Mouse (Mus musculus): ENCODE data around the gene Lyz1. TPM values are rescaled to one million over a fixed set of nuclear protein-coding genes. Genes with fewer than 3 reads are reported as not detected.
"Not testable (repeated sequence)": the region's sequence is repeated elsewhere in the genome, so short reads cannot be mapped to it uniquely, and the experiment has no call there.

The Lyz1 gene
- polyA plus RNA-seq, 1 experiment from 2014 or later, result not detected

GRCm38 (mm10) chr10:117290936-117291335 is 1.7 kb downstream of the Lyz1 start:
- not testable (repeated sequence) for H3K27ac ChIP-seq (ENCODE audit: low read depth, low read length); H3K27me3 ChIP-seq (replicated peaks; ENCODE audit: control insufficient read depth, insufficient read depth, low read length); H3K4me1 ChIP-seq (replicated peaks; ENCODE audit: control insufficient read depth, insufficient read depth, low read length); ATAC-seq (replicated peaks; ENCODE audit: low FRiP score); H3K9ac ChIP-seq (ENCODE audit: low read depth, low read length); H3K4me3 ChIP-seq (ENCODE audit: low read depth, low read length); H3K9me3 ChIP-seq (ENCODE audit: control insufficient read depth, low read length); DNase-seq (ENCODE audit: low spot score); H3K36me3 ChIP-seq (ENCODE audit: control insufficient read depth, insufficient read depth, low read length); H3K4me2 ChIP-seq
- WGBS, result 86% methylated on average over 6 of the region's 6 CpGs

DNA sequence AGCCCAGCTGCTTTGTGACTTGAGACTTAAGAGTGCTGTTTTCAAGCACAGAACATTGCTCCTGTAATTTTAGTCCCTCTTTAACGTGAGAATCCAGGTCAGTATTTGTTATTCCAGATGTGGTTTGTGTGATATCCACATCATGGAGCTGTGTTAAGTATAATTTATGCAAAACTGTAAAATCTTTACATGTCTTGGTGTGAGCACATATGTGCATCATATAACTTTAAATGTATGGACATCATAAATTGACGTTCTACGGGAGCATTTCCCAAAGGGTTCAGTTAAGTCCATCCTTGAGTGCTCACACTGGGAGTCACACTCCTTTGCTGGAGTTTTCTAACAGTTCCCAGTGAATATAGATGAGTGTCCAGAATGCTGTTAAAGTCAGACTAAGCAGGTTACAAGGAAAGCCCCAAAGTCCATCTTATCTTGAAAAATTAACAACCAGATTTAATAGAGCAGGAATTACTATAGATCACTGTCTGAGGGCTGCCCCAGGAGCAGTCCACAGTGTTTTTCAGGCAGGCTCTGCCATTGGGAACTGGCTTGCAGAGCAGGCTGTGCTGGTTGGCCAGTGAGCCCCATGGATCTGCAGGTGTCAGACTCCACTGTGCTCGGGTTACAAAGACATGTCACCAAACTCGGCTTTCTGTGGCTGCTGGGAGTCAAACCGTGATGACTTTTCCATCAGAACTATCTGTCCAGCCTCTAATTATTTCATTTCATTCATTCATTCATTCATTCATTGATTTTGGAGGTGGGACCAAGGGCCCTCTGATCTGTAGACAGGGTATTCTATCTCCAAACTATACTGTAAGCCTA is 2.4 kb downstream of the Lyz1 start:
- H3K9me3 ChIP-seq (ENCODE audit: control insufficient read depth, low read length), result no peaks in the 10 kb centered on the region
- H3K4me3 ChIP-seq (ENCODE audit: low read depth, low read length), result no peak overlapping the region
- no peak for ATAC-seq (replicated peaks; ENCODE audit: low FRiP score)
- no peak overlapping the region for H3K27ac ChIP-seq (ENCODE audit: low read depth, low read length)
- H3K36me3 ChIP-seq (ENCODE audit: control insufficient read depth, insufficient read depth, low read length), result no peaks in the 10 kb centered on the region
- WGBS, result 50% methylated on average over 6 of the region's 6 CpGs
- H3K27me3 ChIP-seq (replicated peaks; ENCODE audit: control insufficient read depth, insufficient read depth, low read length), result no peaks in the 10 kb centered on the region
- H3K4me1 ChIP-seq (replicated peaks; ENCODE audit: control insufficient read depth, insufficient read depth, low read length), result no peaks in the 10 kb centered on the region
- no peak for DNase-seq (ENCODE audit: low spot score)
- H3K9ac ChIP-seq (ENCODE audit: low read depth, low read length), result no peak overlapping the region
- H3K4me2 ChIP-seq, result no peak overlapping the region

GRCm38 (mm10) chr10:117289034-117289505 is 3.6 kb downstream of the Lyz1 start:
- WGBS, result 81% methylated on average over 5 of the region's 5 CpGs
- not testable (repeated sequence) for H3K36me3 ChIP-seq (ENCODE audit: control insufficient read depth, insufficient read depth, low read length); H3K9me3 ChIP-seq (ENCODE audit: control insufficient read depth, low read length); H3K4me2 ChIP-seq; H3K4me3 ChIP-seq (ENCODE audit: low read depth, low read length); H3K9ac ChIP-seq (ENCODE audit: low read depth, low read length); H3K27ac ChIP-seq (ENCODE audit: low read depth, low read length); H3K27me3 ChIP-seq (replicated peaks; ENCODE audit: control insufficient read depth, insufficient read depth, low read length); DNase-seq (ENCODE audit: low spot score); H3K4me1 ChIP-seq (replicated peaks; ENCODE audit: control insufficient read depth, insufficient read depth, low read length); ATAC-seq (replicated peaks; ENCODE audit: low FRiP score)

DNA sequence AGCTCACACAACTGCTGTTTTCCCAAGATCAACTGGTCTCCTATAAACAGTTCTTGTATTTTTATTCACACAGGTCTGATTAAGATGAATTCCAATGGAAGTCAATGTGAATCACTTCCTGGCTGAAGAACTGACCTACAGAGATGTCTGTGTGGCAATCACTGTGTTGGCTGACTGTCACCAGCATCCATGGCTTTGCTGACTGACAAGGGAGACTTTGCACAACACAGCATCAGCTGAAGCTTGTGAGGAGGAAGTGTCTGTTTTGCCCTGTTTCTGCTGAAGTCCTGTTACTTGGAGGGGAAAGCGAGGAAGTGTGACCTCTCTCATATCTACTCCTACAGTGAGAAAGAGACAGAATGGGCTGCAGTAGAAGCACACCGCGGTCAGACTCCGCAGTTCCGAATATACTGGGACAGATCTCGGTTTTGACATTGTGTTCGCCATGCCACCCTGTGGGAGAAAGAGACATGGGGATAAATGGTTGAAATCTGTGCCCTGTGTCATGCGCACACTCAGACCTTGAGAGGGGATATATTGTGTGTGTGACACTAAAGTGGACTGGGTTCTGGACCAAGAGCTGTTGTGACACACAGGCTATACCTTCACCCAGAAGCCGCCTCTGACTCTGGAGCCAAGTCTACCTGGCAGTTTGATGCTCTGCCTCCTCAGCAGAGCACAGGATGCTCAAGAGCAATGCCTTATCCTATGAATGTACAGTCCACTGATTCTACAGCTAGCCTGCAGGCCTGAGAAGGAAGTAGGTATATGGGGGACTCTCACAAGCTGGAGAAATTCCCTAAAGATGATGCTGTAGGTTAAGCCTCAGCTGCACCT is 4.3 kb downstream of the Lyz1 start:
- 85% methylated on average over 9 of the region's 9 CpGs for WGBS
- ATAC-seq (replicated peaks; ENCODE audit: low FRiP score) (no peak), DNase-seq (ENCODE audit: low spot score) (no peak)
- Histone ChIP-seq H3K27me3 (replicated peaks; ENCODE audit: control insufficient read depth, insufficient read depth, low read length) (no peaks in the 10 kb centered on the region), H3K36me3 (ENCODE audit: control insufficient read depth, insufficient read depth, low read length) (no peaks in the 10 kb centered on the region), H3K9me3 (ENCODE audit: control insufficient read depth, low read length) (no peaks in the 10 kb centered on the region), H3K27ac (ENCODE audit: low read depth, low read length) (no peak overlapping the region), H3K4me3 (ENCODE audit: low read depth, low read length) (no peak overlapping the region), H3K4me1 (replicated peaks; ENCODE audit: control insufficient read depth, insufficient read depth, low read length) (no peaks in the 10 kb centered on the region), H3K9ac (ENCODE audit: low read depth, low read length) (no peak overlapping the region), H3K4me2 (no peak overlapping the region)

DNA sequence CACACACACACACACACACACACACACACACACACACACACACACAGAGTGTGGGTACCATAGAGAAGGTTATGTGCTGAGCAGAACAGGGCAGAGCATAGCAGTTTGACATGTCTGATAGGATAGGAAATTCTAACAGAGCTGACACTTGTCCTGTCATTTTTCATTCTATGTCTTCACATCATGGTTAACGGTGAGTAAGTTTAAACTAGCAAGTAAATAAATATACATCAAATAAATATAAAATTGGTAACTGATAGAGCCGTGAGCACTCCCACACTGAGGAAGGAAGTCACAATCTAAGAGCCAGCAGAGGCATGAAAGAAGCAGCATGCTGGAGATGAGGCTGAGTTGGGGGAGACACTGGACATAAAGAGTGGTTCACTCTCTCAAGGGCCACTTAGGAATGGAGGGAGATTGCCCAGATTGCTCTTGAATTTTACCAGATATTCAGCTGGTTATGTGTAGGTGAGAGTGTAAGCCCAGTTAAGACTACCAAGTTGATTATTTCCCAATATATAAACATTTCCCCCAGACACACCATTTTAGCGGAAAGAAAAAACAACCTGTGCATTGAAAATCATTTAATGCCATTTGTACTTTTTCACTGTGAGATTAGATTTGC is 5.3 kb downstream of the Lyz1 start:
- no peak for ATAC-seq (replicated peaks; ENCODE audit: low FRiP score)
- DNase-seq (ENCODE audit: low spot score), result no peak
- H3K4me1 ChIP-seq (replicated peaks; ENCODE audit: control insufficient read depth, insufficient read depth, low read length), result no peaks in the 10 kb centered on the region
- H3K36me3 ChIP-seq (ENCODE audit: control insufficient read depth, insufficient read depth, low read length), result no peaks in the 10 kb centered on the region
- no peaks in the 10 kb centered on the region for H3K27me3 ChIP-seq (replicated peaks; ENCODE audit: control insufficient read depth, insufficient read depth, low read length)
- H3K4me2 ChIP-seq, result no peak overlapping the region
- no peaks in the 10 kb centered on the region for H3K9me3 ChIP-seq (ENCODE audit: control insufficient read depth, low read length)
- no peak overlapping the region for H3K4me3 ChIP-seq (ENCODE audit: low read depth, low read length)
- no peak overlapping the region for H3K9ac ChIP-seq (ENCODE audit: low read depth, low read length)
- 71% methylated on average over 3 of the region's 3 CpGs for WGBS
- no peak overlapping the region for H3K27ac ChIP-seq (ENCODE audit: low read depth, low read length)

- H3K4me1 ChIP-seq (replicated peaks; ENCODE audit: control insufficient read depth, insufficient read depth, low read length), result no peaks in the 10 kb centered on the region
- ATAC-seq (replicated peaks; ENCODE audit: low FRiP score) (no peak), DNase-seq (ENCODE audit: low spot score) (no peak)
- H3K4me3 ChIP-seq (ENCODE audit: low read depth, low read length), result no peak overlapping the region
- no peak overlapping the region for H3K4me2 ChIP-seq
- H3K9me3 ChIP-seq (ENCODE audit: control insufficient read depth, low read length), result no peaks in the 10 kb centered on the region
- no peaks in the 10 kb centered on the region for H3K36me3 ChIP-seq (ENCODE audit: control insufficient read depth, insufficient read depth, low read length)
- no peak overlapping the region for H3K9ac ChIP-seq (ENCODE audit: low read depth, low read length)
- 90% methylated on average over 6 of the region's 6 CpGs for WGBS
- no peaks in the 10 kb centered on the region for H3K27me3 ChIP-seq (replicated peaks; ENCODE audit: control insufficient read depth, insufficient read depth, low read length)
- H3K27ac ChIP-seq (ENCODE audit: low read depth, low read length), result no peak overlapping the region
Measured at GRCm38 (mm10) chr10:117286366-117286970, 6.2 kb downstream of the Lyz1 start.

- H3K4me2 ChIP-seq; H3K4me3 ChIP-seq (ENCODE audit: low read depth, low read length); H3K9me3 ChIP-seq (ENCODE audit: control insufficient read depth, low read length); DNase-seq (ENCODE audit: low spot score); H3K36me3 ChIP-seq (ENCODE audit: control insufficient read depth, insufficient read depth, low read length); H3K27ac ChIP-seq (ENCODE audit: low read depth, low read length); H3K27me3 ChIP-seq (replicated peaks; ENCODE audit: control insufficient read depth, insufficient read depth, low read length); H3K4me1 ChIP-seq (replicated peaks; ENCODE audit: control insufficient read depth, insufficient read depth, low read length); H3K9ac ChIP-seq (ENCODE audit: low read depth, low read length); ATAC-seq (replicated peaks; ENCODE audit: low FRiP score): not testable (repeated sequence)
- 73% methylated on average over 3 of the region's 7 CpGs for WGBS
Measured at GRCm38 (mm10) chr10:117285584-117285983, 7.1 kb downstream of the Lyz1 start.
